Mouse (Mus musculus): ENCODE results near the gene Olfr1118. TPM values are rescaled to one million over a fixed set of nuclear protein-coding genes. Genes with fewer than 3 reads are reported as not detected.
"Not testable (repeated sequence)": the region's sequence is repeated elsewhere in the genome, so short reads cannot be mapped to it uniquely, and the experiment has no call there.

Olfr1118 gene
- not detected for total RNA-seq (2022)

- no peak for DNase-seq (ENCODE audit: low spot score in 2 of 2)
These were observed at the start of gene Olfr1118 for GRCm38 (mm10) chr2:87307281-87307680. Gene Olfr1118, plus strand, starts transcription at chr2:87307581.

- DNase-seq (ENCODE audit: low spot score in 2 of 2): no peak
These were observed 40.1 kb upstream of the Olfr1118 start, which contains the start of gene Olfr1116 for GRCm38 (mm10) chr2:87267234-87267633. Gene Olfr1116, plus strand, starts transcription at chr2:87267534.

GRCm38 (mm10) chr2:87293977-87294376 lies 13.4 kb upstream of the Olfr1118 start:
- not testable (repeated sequence) for DNase-seq (ENCODE audit: low spot score in 2 of 2)

GRCm38 (mm10) chr2:87354515-87354914 lies 47.1 kb downstream of the Olfr1118 start, which contains the start of gene Olfr1120:
Gene Olfr1120, plus strand, starts transcription at chr2:87354815.
- DNase-seq (ENCODE audit: low spot score in 2 of 2): no peak

GRCm38 (mm10) chr2:87360121-87360520 lies 52.7 kb downstream of the Olfr1118 start:
- not testable (repeated sequence) for DNase-seq (ENCODE audit: low spot score in 2 of 2)

Other genes with a start within 250 kb of the Olfr1118 start
- gene Olfr1107, start 231.8 kb upstream of the Olfr1118 start, total RNA-seq (2022): not detected
- not detected for gene Olfr1109, start 211.6 kb upstream of the Olfr1118 start, total RNA-seq (2022)
- not detected for gene Olfr259, start 193.0 kb upstream of the Olfr1118 start, total RNA-seq (2022)
- gene Olfr1110, start 167.3 kb upstream of the Olfr1118 start, total RNA-seq (2022): not detected
- not detected for gene Olfr1111, start 155.0 kb upstream of the Olfr1118 start, total RNA-seq (2022)
- not detected for gene Olfr1112, start 119.8 kb upstream of the Olfr1118 start, total RNA-seq (2022)
- not detected for gene Olfr1113, start 98.6 kb upstream of the Olfr1118 start, total RNA-seq (2022)
- gene Olfr1115, start 59.6 kb upstream of the Olfr1118 start, total RNA-seq (2022): not detected
- gene Olfr1116, start 40.0 kb upstream of the Olfr1118 start, total RNA-seq (2022): not detected
- not detected for gene Olfr1120, start 47.2 kb downstream of the Olfr1118 start, total RNA-seq (2022)
- not detected for gene Olfr1121, start 62.3 kb downstream of the Olfr1118 start, total RNA-seq (2022)
- gene Olfr1122, start 78.3 kb downstream of the Olfr1118 start, total RNA-seq (2022): not detected
- gene Olfr1123, start 109.1 kb downstream of the Olfr1118 start, total RNA-seq (2022): not detected
- not detected for gene Olfr1124, start 122.7 kb downstream of the Olfr1118 start, total RNA-seq (2022)
- not detected for gene Olfr1126, start 146.4 kb downstream of the Olfr1118 start, total RNA-seq (2022)
- gene Pramel7, start 189.5 kb downstream of the Olfr1118 start, total RNA-seq (2022): not detected
- gene Pramel6, start 199.0 kb downstream of the Olfr1118 start, total RNA-seq (2022): not detected
- gene Olfr153, start 224.2 kb downstream of the Olfr1118 start, total RNA-seq (2022): not detected
- gene Olfr1128, start 238.0 kb downstream of the Olfr1118 start, total RNA-seq (2022): not detected